Mouse (Mus musculus) embryonic facial prominence, embryonic 15.5 days (tissue): ENCODE data around the gene Ptgds. TPM values are rescaled to one million over a fixed set of nuclear protein-coding genes. Genes with fewer than 3 reads are reported as not detected.
A peak's percentile ranks its signal among the peaks of the same experiment; 100 is the strongest.

Experiments used
- ATAC-seq: fragments of 200-750 bp; cut with Nextera tagmentation; 2 replicates; pipeline ENCODE4 v1.8.0; 2017; ENCODE audit warnings: low read depth, moderate TSS enrichment; ENCODE audit not compliant: insufficient number of reproducible peaks, low FRiP score, low TSS enrichment
- H3K27ac ChIP-seq: fragments of 300-500 bp; sonication (generic); replicated peaks from 2 replicates; pipeline ENCODE4 v1.5.1; 2015; ENCODE audit warnings: mild to moderate bottlenecking, inconsistent platforms
- H3K27me3 ChIP-seq: fragments of 300-500 bp; sonication (generic); 2 replicates; pipeline ENCODE4 v1.6.1; 2015; ENCODE audit warnings: inconsistent platforms
- H3K36me3 ChIP-seq: fragments of 300-500 bp; sonication (generic); 2 replicates; pipeline ENCODE4 v1.6.1; 2015; ENCODE audit warnings: mild to moderate bottlenecking, inconsistent platforms
- H3K4me1 ChIP-seq: fragments of 300-500 bp; sonication (generic); 2 replicates; pipeline ENCODE4 v1.6.1; 2015; ENCODE audit warnings: inconsistent platforms
- H3K4me2 ChIP-seq: fragments of 300-500 bp; sonication (generic); replicated peaks from 2 replicates; pipeline ENCODE4 v1.6.1; 2015; ENCODE audit warnings: mild to moderate bottlenecking, inconsistent platforms
- H3K4me3 ChIP-seq: fragments of 300-500 bp; sonication (generic); replicated peaks from 2 replicates; pipeline ENCODE4 v1.5.1; 2015; ENCODE audit warnings: mild to moderate bottlenecking, inconsistent platforms
- H3K9ac ChIP-seq: fragments of 300-500 bp; sonication (generic); 2 replicates; pipeline ENCODE4 v1.6.1; 2015; ENCODE audit warnings: inconsistent platforms
- H3K9me3 ChIP-seq: fragments of 300-500 bp; sonication (generic); replicated peaks from 2 replicates; pipeline ENCODE4 v1.6.1; 2016; ENCODE audit warnings: inconsistent platforms
- whole genome bisulfite sequencing: fragments of 180-500 bp; shearing (Covaris S2); methylation state at CpG from one replicate; pipeline ENCODE4 v1.1.7; 2015; 5-methylcytosine and 5-hydroxymethylcytosine counted together
- polyA plus RNA-seq: library from polyadenylated mRNA; unstranded; fragments of >200 nt; fragmentation: Nextera tagmentation; extraction: Ambion mirVana; gene quantifications from 2 replicates; pipeline ENCODE4 v1.2.1, GENCODE M21; 2015

Gene Ptgds
- polyA plus RNA-seq, 1 experiment from 2014 or later: 20.8 TPM

DNA sequence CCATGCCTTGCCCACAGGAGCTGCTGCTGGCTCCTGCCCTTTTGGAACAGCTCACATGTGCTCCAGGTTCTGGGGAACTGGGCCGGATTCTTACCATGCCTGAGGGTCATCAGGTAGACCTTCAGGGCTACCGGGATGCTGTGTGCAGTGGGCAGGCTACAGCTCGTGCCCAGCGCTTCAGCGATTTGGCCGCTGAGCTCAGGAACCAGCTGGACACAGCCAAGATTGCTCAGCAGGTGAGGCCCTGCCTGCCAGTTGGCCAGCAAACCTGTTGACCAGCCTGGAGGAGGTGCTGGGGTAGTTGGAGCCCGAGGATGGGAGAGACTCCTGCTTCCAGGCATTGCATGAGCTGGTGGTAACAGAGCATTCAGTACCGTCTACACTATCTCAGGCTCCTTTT lies 35.6 kb downstream of the Ptgds start:
- Histone ChIP-seq H3K27me3 (peaks cover 7% of the 10 kb centered on the region; the same call in 1 of the 2 replicates), H3K9me3 (no peaks in the 10 kb centered on the region), H3K27ac (no peak overlapping the region), H3K4me3 (no peak overlapping the region), H3K9ac (no peak overlapping the region), H3K36me3 (0 out of 2 replicates have a peak, but pooled peaks cover 7% of the 10 kb centered on the region), H3K4me1 (peaks cover 3% of the 10 kb centered on the region; the same call in 1 of the 2 replicates), H3K4me2 (no peak overlapping the region)
- no peak for ATAC-seq
- WGBS: 85% methylated on average over 8 of the region's 8 CpGs

DNA sequence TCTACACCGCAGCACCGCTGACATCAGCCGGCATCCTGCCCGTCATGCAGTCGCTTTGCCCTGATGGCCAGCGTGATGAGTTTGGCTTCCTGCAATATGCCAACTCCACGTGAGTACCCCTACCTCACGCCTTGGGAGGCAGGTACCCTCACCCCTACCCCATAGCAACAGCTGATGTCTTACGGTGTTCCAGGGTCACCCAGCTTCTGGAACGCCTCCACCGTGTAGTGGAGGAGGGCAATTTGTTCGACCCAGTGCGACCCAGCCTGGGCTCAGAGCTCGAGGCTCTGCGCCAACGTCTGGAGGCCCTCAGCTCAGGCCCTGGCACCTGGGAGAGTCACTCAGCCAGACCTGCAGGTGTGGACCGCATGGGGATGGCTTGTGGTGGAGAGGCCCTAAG lies 36.7 kb downstream of the Ptgds start:
- 0 out of 2 replicates have a peak, but pooled peaks cover 7% of the 10 kb centered on the region for H3K36me3 ChIP-seq
- peaks cover 10% of the 10 kb centered on the region for H3K4me1 ChIP-seq
- peaks cover 7% of the 10 kb centered on the region; the same call in 1 of the 2 replicates for H3K27me3 ChIP-seq
- ATAC-seq: no peak
- no peaks in the 10 kb centered on the region for H3K9me3 ChIP-seq
- no peak overlapping the region for H3K4me2 ChIP-seq
- no peak overlapping the region for H3K4me3 ChIP-seq
- 88% methylated on average over 17 of the region's 17 CpGs for WGBS
- no peak overlapping the region for H3K9ac ChIP-seq
- H3K27ac ChIP-seq: no peak overlapping the region

DNA sequence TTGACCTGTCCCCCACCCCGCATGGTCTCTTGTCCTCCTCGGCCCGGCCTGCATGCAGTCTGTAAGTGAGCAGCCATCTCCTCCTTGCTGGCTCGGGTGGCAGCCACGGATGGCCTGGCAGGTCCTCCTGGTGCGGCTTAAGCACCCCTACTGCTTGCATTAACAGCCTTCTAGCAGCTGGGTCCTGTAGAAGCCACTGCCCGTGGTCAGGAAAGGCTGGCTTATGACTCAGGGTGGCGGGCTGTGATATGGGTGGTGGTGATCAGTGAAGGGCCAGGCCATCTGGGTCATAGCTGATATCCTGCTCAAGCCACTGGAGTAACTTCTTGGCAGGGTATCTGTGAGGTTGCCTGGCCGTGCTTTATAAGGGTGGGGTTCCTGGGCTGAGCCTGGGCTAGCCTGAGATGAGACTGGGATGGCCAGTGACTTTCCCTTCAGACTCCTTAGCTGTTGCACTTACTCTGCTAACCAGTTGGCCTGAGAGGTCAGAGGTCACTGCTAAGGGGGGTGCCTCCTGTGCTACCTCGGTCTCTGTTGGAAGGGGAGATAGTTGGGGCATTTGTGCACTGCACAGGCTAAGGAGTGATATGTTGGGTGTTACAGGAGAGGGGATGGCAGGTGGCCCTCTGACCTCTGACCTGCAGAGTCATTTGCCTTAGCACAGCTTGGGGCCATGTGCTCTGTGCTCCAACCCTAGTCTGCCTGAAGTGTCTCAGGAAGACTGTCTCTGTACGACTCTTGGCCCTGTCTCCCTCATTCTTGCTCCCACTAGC lies 37.3 kb downstream of the Ptgds start:
- no peak for ATAC-seq
- Histone ChIP-seq H3K9ac (no peak overlapping the region), H3K36me3 (0 out of 2 replicates have a peak, but pooled peaks cover 7% of the 10 kb centered on the region), H3K4me1 (peaks cover 10% of the 10 kb centered on the region), H3K4me3 (no peak overlapping the region), H3K4me2 (no peak overlapping the region), H3K9me3 (no peaks in the 10 kb centered on the region), H3K27ac (no peak overlapping the region), H3K27me3 (peaks cover 7% of the 10 kb centered on the region; the same call in 1 of the 2 replicates)
- WGBS: 79% methylated on average over 11 of the region's 11 CpGs

DNA sequence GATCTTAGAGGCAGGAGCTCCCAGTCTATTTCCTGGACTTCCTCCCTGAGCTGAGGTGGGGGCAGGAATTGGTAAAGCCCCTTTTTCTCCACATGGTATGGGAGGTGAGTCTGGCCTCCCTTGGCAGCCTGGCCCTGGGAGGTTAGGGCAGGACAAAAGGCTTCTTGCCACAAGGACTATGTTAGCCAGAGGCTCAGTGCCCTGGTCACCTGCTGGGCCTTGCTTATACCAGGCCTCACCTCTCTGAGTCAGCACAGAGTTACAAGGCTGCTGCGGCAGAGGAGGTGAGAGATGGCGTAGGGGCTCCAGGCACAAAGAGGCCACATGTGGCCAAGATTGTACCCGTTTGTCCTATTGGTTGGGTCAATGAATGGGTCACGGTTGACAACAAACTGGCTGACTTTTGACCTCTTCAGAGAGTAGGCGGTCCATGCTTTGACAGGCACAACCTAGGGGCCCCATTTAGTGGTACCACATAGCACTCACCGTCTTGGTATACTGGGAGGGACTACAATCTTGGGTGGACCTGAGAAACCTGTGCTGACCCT lies 38.5 kb downstream of the Ptgds start:
- no peak for ATAC-seq
- Histone ChIP-seq H3K9ac (no peak overlapping the region), H3K4me3 (no peak overlapping the region), H3K36me3 (no peaks in the 10 kb centered on the region), H3K27me3 (peaks cover 11% of the 10 kb centered on the region), H3K4me1 (peaks cover 10% of the 10 kb centered on the region), H3K4me2 (no peak overlapping the region), H3K9me3 (no peaks in the 10 kb centered on the region), H3K27ac (no peak overlapping the region)
- WGBS: 60% methylated on average over 6 of the region's 6 CpGs

DNA sequence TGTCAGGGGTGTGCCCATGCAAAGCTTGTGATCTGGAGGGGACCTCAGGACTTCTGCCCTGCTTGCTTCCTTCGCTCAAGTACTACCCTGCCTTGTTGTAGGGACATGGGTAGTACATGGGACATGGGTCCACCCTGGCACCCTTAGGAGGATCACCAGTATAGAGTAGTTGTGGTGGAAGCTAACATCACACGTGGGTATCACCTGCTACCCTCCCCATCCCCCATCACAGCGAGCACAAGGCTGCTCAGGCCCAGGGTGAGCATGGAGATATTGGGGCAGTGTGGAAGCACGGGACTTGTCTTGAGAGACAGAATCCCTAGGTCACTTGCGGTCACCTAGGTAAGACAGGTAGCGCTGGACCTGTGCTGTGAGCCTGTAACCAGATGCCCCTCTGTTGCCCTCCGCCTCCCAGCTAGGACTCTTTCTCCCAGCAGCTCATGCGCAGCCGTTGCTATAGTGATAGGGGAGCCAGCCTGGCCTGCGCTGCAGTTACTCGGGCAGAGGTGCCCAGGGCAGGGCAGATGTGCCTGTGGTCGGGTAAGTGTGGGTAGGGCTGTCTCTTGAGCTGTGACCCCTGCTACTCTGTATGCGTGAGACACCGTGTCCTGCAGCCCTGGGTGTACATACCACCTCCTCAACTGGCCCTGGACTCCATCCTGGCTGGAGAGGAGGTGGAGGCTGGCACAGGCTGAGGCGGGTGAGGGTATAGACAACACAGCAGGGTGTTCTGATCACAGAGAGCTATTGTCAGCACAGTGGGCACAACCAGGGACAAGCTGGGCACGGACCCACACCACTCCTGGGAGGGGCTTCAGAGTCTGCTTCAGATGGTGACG lies 39.2 kb downstream of the Ptgds start:
- H3K9ac ChIP-seq: no peak overlapping the region
- H3K4me1 ChIP-seq: peaks cover 10% of the 10 kb centered on the region
- H3K27ac ChIP-seq: no peak overlapping the region
- WGBS: 58% methylated on average over 17 of the region's 17 CpGs
- no peaks in the 10 kb centered on the region for H3K36me3 ChIP-seq
- no peak overlapping the region for H3K4me3 ChIP-seq
- no peaks in the 10 kb centered on the region for H3K9me3 ChIP-seq
- ATAC-seq: no peak
- H3K27me3 ChIP-seq: peaks cover 19% of the 10 kb centered on the region
- no peak overlapping the region for H3K4me2 ChIP-seq

DNA sequence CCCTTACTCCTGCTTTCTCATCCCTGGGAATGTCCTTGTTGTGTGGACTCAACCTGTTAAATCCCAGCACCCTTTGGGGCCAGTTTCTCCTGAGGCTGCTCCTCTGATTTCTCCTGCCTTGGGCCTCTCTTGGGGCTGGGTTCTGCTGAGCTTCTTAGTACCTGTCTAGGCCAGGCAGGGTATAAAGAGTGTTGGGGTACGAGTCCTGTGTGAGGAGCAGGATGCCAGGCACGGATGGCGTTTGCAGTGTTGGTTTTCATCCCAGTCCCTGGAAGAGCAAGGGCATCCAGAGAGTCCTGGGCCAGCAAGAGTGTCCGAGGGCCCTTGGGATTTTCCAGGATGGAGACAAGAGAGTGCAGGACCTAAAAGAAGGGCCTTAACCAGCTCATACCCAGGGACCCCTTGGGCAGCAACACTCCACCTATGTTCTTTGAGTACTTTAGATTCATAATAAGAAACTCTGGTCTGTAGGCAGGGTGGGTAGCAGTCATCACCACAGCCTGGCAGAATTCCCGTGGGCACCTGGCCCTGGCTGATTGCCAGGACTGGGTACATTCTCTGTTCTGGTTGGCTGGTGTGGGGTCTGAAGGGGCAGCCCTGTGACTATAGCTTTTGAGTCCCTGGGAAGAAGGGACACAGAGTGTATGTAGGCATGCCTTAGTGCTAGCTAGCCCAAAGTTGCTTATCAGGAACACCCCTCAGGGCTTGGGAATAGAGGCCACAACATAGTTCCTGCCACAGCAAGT lies 40.2 kb downstream of the Ptgds start:
- Histone ChIP-seq H3K4me2 (peak overlapping the region; percentile 95), H3K9me3 (no peaks in the 10 kb centered on the region), H3K27me3 (peaks cover 29% of the 10 kb centered on the region), H3K4me1 (peaks cover 10% of the 10 kb centered on the region), H3K27ac (no peak overlapping the region), H3K4me3 (peak overlapping the region; percentile 69), H3K36me3 (no peaks in the 10 kb centered on the region), H3K9ac (no peak overlapping the region)
- 63% methylated on average over 5 of the region's 5 CpGs for WGBS
- ATAC-seq: no peak

DNA sequence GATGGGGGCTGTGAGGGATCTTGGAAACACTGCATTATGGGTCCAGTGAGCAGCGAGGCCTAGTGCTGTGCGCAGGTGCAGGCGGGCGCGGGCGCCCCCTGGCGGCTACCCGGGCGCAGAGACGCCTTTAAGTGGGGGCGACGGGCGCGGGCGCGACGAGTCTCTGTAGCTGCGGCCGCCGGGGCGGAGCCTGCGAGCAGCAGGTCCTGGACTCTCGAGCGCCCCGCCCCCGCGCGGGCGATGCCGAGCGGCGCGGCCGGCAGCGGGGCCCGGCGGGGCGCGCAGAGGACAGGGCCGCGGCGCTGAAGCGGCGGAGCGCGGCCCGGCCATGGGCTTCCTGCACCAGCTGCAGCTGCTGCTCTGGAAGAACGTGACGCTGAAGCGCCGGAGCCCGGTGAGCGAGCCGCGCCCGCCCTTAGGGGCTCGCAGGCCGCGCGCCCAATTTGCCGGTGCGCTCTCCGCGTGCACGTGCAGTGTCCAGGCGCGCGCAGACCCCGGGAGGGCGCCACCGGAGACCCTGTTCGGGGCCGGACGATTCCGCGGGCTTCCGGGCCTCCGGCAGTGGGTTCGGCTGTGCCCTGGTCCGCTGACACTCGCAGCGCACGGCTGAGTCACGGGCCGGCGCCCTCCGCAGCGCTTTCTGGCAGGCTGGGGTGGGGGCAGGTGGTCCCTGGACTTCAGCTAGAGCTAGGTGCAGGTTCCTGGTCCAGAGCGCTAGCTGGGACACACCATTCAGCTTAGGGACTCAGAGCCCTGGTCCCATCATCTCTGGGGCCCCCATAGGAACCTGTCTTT lies 41.2 kb downstream of the Ptgds start, which contains the start of gene Abca2:
Gene Abca2 (plus strand): TSS at position 262 of the 795 bp plus-strand sequence.
- peak within 1 kb of the TSS; percentile 53 for H3K9ac ChIP-seq
- under 1% methylated on average over 87 of the region's 89 CpGs for WGBS
- peaks cover 32% of the 10 kb centered on the region for H3K27me3 ChIP-seq
- peak within 1 kb of the TSS; percentile 69 for H3K4me3 ChIP-seq
- peak; percentile 88 for ATAC-seq
- no peaks in the 10 kb centered on the region for H3K36me3 ChIP-seq
- peaks cover 10% of the 10 kb centered on the region for H3K4me1 ChIP-seq
- H3K27ac ChIP-seq: no peak within 1 kb of the TSS
- H3K9me3 ChIP-seq: no peaks in the 10 kb centered on the region
- peak within 1 kb of the TSS; percentile 95 for H3K4me2 ChIP-seq

DNA sequence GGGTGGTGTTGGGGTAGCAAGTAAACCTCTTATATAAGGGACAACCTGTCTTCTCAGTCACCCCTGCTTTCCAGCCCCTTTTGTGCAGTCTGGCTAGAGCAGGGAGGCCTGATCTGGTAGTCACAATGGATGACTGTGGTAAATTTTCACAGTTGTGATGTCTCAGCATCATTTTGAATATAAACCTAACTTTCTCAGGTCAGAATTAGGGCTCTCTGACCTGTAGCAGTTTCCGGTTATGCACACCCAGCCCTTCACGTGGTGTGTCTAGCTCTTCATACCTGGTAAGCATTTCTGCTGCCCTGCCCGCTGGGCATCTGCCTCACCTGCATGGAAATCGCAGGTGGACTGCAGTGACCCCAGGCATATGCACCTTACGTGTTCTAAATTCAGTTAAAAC lies 42.6 kb downstream of the Ptgds start:
- H3K9me3 ChIP-seq: no peaks in the 10 kb centered on the region
- H3K9ac ChIP-seq: no peak overlapping the region
- no peak overlapping the region for H3K4me2 ChIP-seq
- peaks cover 36% of the 10 kb centered on the region for H3K27me3 ChIP-seq
- H3K36me3 ChIP-seq: no peaks in the 10 kb centered on the region
- H3K27ac ChIP-seq: no peak overlapping the region
- no peak for ATAC-seq
- peaks cover 14% of the 10 kb centered on the region for H3K4me1 ChIP-seq
- 83% methylated on average over 5 of the region's 5 CpGs for WGBS
- no peak overlapping the region for H3K4me3 ChIP-seq

DNA sequence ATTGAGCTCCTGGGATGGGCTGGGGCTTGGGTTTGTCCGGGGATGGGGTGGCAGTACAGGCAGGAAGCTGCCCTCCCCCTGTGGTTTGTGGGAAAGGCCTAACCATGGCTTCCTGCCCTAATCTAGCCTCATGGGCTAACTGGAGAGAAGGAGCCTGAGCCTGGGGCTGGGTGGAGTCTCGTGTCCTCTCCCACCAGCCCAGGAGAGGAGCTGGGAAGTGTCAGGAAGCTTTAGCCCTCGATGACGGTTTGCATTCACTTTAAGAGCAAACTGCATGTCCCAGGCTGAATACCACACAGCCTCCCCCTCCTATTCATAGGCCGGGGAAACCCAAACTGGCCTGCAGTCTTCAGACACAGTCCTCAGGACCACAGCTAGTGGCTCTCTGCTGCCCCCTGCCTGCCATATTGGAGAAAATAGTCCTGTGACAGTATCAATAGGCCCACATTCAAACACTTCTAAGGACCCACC lies 43.1 kb downstream of the Ptgds start:
- ATAC-seq: no peak
- H3K27me3 ChIP-seq: peaks cover 36% of the 10 kb centered on the region
- 27% methylated on average over 5 of the region's 5 CpGs for WGBS

DNA sequence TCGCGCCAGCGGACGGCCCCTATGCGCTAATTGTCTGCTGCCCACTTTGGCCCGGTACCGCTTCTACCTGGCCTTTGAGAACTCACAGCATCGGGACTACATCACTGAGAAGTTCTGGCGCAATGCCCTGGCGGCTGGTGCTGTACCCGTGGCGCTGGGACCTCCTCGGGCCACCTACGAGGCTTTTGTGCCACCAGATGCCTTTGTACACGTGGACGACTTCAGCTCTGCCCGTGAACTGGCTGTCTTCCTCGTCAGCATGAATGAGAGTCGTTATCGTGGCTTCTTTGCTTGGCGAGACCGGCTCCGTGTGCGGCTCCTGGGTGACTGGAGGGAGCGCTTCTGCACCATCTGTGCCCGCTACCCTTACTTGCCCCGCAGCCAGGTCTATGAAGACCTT lies 44.4 kb downstream of the Ptgds start:
- no peak for ATAC-seq
- Histone ChIP-seq H3K9me3 (no peaks in the 10 kb centered on the region), H3K9ac (no peak overlapping the region), H3K4me1 (peaks cover 18% of the 10 kb centered on the region), H3K4me2 (no peak overlapping the region), H3K36me3 (no peaks in the 10 kb centered on the region), H3K27ac (no peak overlapping the region), H3K27me3 (peaks cover 36% of the 10 kb centered on the region), H3K4me3 (no peak overlapping the region)
- WGBS: 50% methylated on average over 27 of the region's 27 CpGs

More for the DNA sequence above, 43.1 kb downstream of the Ptgds start:
- H3K9ac ChIP-seq: no peak overlapping the region
- H3K4me3 ChIP-seq: no peak overlapping the region
- H3K36me3 ChIP-seq: no peaks in the 10 kb centered on the region
- H3K4me2 ChIP-seq: no peak overlapping the region
- H3K9me3 ChIP-seq: no peaks in the 10 kb centered on the region
- no peak overlapping the region for H3K27ac ChIP-seq
- H3K4me1 ChIP-seq: peaks cover 16% of the 10 kb centered on the region
